Mouse (Mus musculus): ENCODE data around the gene Cenpe. TPM values are rescaled to one million over a fixed set of nuclear protein-coding genes. Genes with fewer than 3 reads are reported as not detected.

The Cenpe gene
- polyA plus RNA-seq, 1 experiment: 7.3 TPM

GRCm38 (mm10) chr3:135246828-135247227 is 34.5 kb downstream of the Cenpe start:
- no peak for DNase-seq (ENCODE audit: low read depth)
- TF ChIP-seq POLR2A (IDR thresholded peaks at IDR 0.05; ENCODE audit: borderline replicate concordance, extremely low read depth, insufficient read depth, insufficient read length, poor library complexity, severe bottlenecking) (no peak), CTCF (IDR thresholded peaks at IDR 0.05; ENCODE audit: borderline replicate concordance, extremely low read depth, insufficient read depth, insufficient read length) (no peak)

- peak; percentile 23 for DNase-seq (ENCODE audit: low read depth)
- TF ChIP-seq CTCF (IDR thresholded peaks at IDR 0.05; ENCODE audit: borderline replicate concordance, extremely low read depth, insufficient read depth, insufficient read length) (no peak), POLR2A (IDR thresholded peaks at IDR 0.05; ENCODE audit: borderline replicate concordance, extremely low read depth, insufficient read depth, insufficient read length, poor library complexity, severe bottlenecking) (no peak)
These were observed 36.8 kb downstream of the Cenpe start for GRCm38 (mm10) chr3:135249104-135249503.

GRCm38 (mm10) chr3:135251825-135252224 is 39.5 kb downstream of the Cenpe start:
- TF ChIP-seq POLR2A (IDR thresholded peaks at IDR 0.05; ENCODE audit: borderline replicate concordance, extremely low read depth, insufficient read depth, insufficient read length, poor library complexity, severe bottlenecking): no peak
- no peak for TF ChIP-seq CTCF (IDR thresholded peaks at IDR 0.05; ENCODE audit: borderline replicate concordance, extremely low read depth, insufficient read depth, insufficient read length)
- DNase-seq (ENCODE audit: low read depth): no peak

GRCm38 (mm10) chr3:135254784-135255183 is 42.4 kb downstream of the Cenpe start:
- TF ChIP-seq CTCF (IDR thresholded peaks at IDR 0.05; ENCODE audit: borderline replicate concordance, extremely low read depth, insufficient read depth, insufficient read length): no peak
- TF ChIP-seq POLR2A (IDR thresholded peaks at IDR 0.05; ENCODE audit: borderline replicate concordance, extremely low read depth, insufficient read depth, insufficient read length, poor library complexity, severe bottlenecking): no peak
- DNase-seq (ENCODE audit: low read depth): no peak

GRCm38 (mm10) chr3:135258919-135259318 is 46.6 kb downstream of the Cenpe start:
- DNase-seq (ENCODE audit: low read depth): no peak
- TF ChIP-seq POLR2A (IDR thresholded peaks at IDR 0.05; ENCODE audit: borderline replicate concordance, extremely low read depth, insufficient read depth, insufficient read length, poor library complexity, severe bottlenecking) (no peak), CTCF (IDR thresholded peaks at IDR 0.05; ENCODE audit: borderline replicate concordance, extremely low read depth, insufficient read depth, insufficient read length) (no peak)

- TF ChIP-seq CTCF (IDR thresholded peaks at IDR 0.05; ENCODE audit: borderline replicate concordance, extremely low read depth, insufficient read depth, insufficient read length): no peak
- no peak for TF ChIP-seq POLR2A (IDR thresholded peaks at IDR 0.05; ENCODE audit: borderline replicate concordance, extremely low read depth, insufficient read depth, insufficient read length, poor library complexity, severe bottlenecking)
- no peak for DNase-seq (ENCODE audit: low read depth)
These were observed 47.9 kb downstream of the Cenpe start for GRCm38 (mm10) chr3:135260233-135260632.

GRCm38 (mm10) chr3:135268616-135269015 is 56.3 kb downstream of the Cenpe start:
- no peak for DNase-seq (ENCODE audit: low read depth)
- TF ChIP-seq POLR2A (IDR thresholded peaks at IDR 0.05; ENCODE audit: borderline replicate concordance, extremely low read depth, insufficient read depth, insufficient read length, poor library complexity, severe bottlenecking): no peak
- no peak for TF ChIP-seq CTCF (IDR thresholded peaks at IDR 0.05; ENCODE audit: borderline replicate concordance, extremely low read depth, insufficient read depth, insufficient read length)

- no peak for DNase-seq (ENCODE audit: low read depth)
- TF ChIP-seq CTCF (IDR thresholded peaks at IDR 0.05; ENCODE audit: borderline replicate concordance, extremely low read depth, insufficient read depth, insufficient read length): no peak
- TF ChIP-seq POLR2A (IDR thresholded peaks at IDR 0.05; ENCODE audit: borderline replicate concordance, extremely low read depth, insufficient read depth, insufficient read length, poor library complexity, severe bottlenecking): no peak
These were observed 57.2 kb downstream of the Cenpe start for GRCm38 (mm10) chr3:135269391-135269990.

- TF ChIP-seq CTCF (IDR thresholded peaks at IDR 0.05; ENCODE audit: borderline replicate concordance, extremely low read depth, insufficient read depth, insufficient read length) (no peak), POLR2A (IDR thresholded peaks at IDR 0.05; ENCODE audit: borderline replicate concordance, extremely low read depth, insufficient read depth, insufficient read length, poor library complexity, severe bottlenecking) (no peak)
- peak; percentile 28 for DNase-seq (ENCODE audit: low read depth)
These were observed 60.3 kb downstream of the Cenpe start for GRCm38 (mm10) chr3:135272627-135273026.

GRCm38 (mm10) chr3:135273047-135273446 is 60.7 kb downstream of the Cenpe start:
- DNase-seq (ENCODE audit: low read depth): no peak
- TF ChIP-seq POLR2A (IDR thresholded peaks at IDR 0.05; ENCODE audit: borderline replicate concordance, extremely low read depth, insufficient read depth, insufficient read length, poor library complexity, severe bottlenecking) (no peak), CTCF (IDR thresholded peaks at IDR 0.05; ENCODE audit: borderline replicate concordance, extremely low read depth, insufficient read depth, insufficient read length) (no peak)

GRCm38 (mm10) chr3:135280160-135280559 is 67.8 kb downstream of the Cenpe start:
- no peak for DNase-seq (ENCODE audit: low read depth)
- TF ChIP-seq CTCF (IDR thresholded peaks at IDR 0.05; ENCODE audit: borderline replicate concordance, extremely low read depth, insufficient read depth, insufficient read length) (no peak), POLR2A (IDR thresholded peaks at IDR 0.05; ENCODE audit: borderline replicate concordance, extremely low read depth, insufficient read depth, insufficient read length, poor library complexity, severe bottlenecking) (no peak)

- peak; percentile 96 for DNase-seq (ENCODE audit: low read depth)
- TF ChIP-seq CTCF (IDR thresholded peaks at IDR 0.05; ENCODE audit: borderline replicate concordance, extremely low read depth, insufficient read depth, insufficient read length) (peak; percentile 86; the same call in 1 of the 2 replicates), POLR2A (IDR thresholded peaks at IDR 0.05; ENCODE audit: borderline replicate concordance, extremely low read depth, insufficient read depth, insufficient read length, poor library complexity, severe bottlenecking) (no peak)
These were observed 68.5 kb downstream of the Cenpe start, which contains the start of gene Bdh2 for GRCm38 (mm10) chr3:135280669-135281415. Bdh2 (plus strand) TSS chr3:135281221.

Measured in brain, embryonic 14.5 days (tissue).